Mouse (Mus musculus): ENCODE measurements at regions not wholly inside any gene's neighbourhood (a gene's known extent, or its start where the extent isn't known, plus 50 kb on each side); places are given as distances from the start of the nearest gene placed in this dataset.

GRCm38 (mm10) chr6:34246512-34246911 is 69.6 kb upstream of the Slc35b4 start:
- DNase-seq (ENCODE audit: low read depth, low spot score): no peak

GRCm38 (mm10) chr6:34243001-34243400 is 66.1 kb upstream of the Slc35b4 start:
- no peak for DNase-seq (ENCODE audit: low read depth, low spot score)

GRCm38 (mm10) chr6:34242486-34242885 is 65.6 kb upstream of the Slc35b4 start:
- DNase-seq (ENCODE audit: low read depth, low spot score): peak; percentile 58

- no peak for DNase-seq (ENCODE audit: low read depth, low spot score)
Measured at GRCm38 (mm10) chr6:34235132-34235531, 58.2 kb upstream of the Slc35b4 start.

GRCm38 (mm10) chr6:34234443-34235020 is 57.6 kb upstream of the Slc35b4 start:
- DNase-seq (ENCODE audit: low read depth, low spot score): no peak

GRCm38 (mm10) chr6:34230768-34231381 is 54.0 kb upstream of the Slc35b4 start:
- DNase-seq (ENCODE audit: low read depth, low spot score): peak; percentile 75

- no peak for DNase-seq (ENCODE audit: low read depth, low spot score)
Measured at GRCm38 (mm10) chr6:34227131-34227530, 50.2 kb upstream of the Slc35b4 start.

All from ZHBTc4 (cell line).